Mouse (Mus musculus): ENCODE measurements around the gene Prss3. TPM values are rescaled to one million over a fixed set of nuclear protein-coding genes. Genes with fewer than 3 reads are reported as not detected.
"Not testable (repeated sequence)": the region's sequence is repeated elsewhere in the genome, so short reads cannot be mapped to it uniquely, and the experiment has no call there.

The Prss3 gene
- 110 and 114 TPM in 2 replicates for polyA plus RNA-seq (2015; fragmentation: Nextera tagmentation; extraction: Ambion mirVana)

- H3K36me3 ChIP-seq; H3K27ac ChIP-seq; ATAC-seq (ENCODE audit: insufficient read depth, low FRiP score, low read depth); H3K4me2 ChIP-seq; H3K4me3 ChIP-seq (replicated peaks); H3K9me3 ChIP-seq; H3K4me1 ChIP-seq; H3K27me3 ChIP-seq (replicated peaks); H3K9ac ChIP-seq: not testable (repeated sequence)
Observed at GRCm38 (mm10) chr6:41377578-41377977, at the start of gene Prss3. Prss3 (minus strand) TSS chr6:41377678.

GRCm38 (mm10) chr6:41392056-41392455 lies 14.6 kb upstream of the Prss3 start, which contains the start of gene Gm5771:
Gm5771 (plus strand) TSS chr6:41392356.
- not testable (repeated sequence) for H3K4me2 ChIP-seq, H3K4me1 ChIP-seq

GRCm38 (mm10) chr6:41391640-41392039 lies 14.2 kb upstream of the Prss3 start:
- H3K4me1 ChIP-seq; ATAC-seq (ENCODE audit: insufficient read depth, low FRiP score, low read depth); H3K9me3 ChIP-seq; H3K9ac ChIP-seq; H3K4me3 ChIP-seq (replicated peaks); H3K27ac ChIP-seq; H3K4me2 ChIP-seq; H3K36me3 ChIP-seq; H3K27me3 ChIP-seq (replicated peaks): not testable (repeated sequence)
- WGBS = 73% methylated on average over 1 of the region's 1 CpGs

More at GRCm38 (mm10) chr6:41392056-41392455, 14.6 kb upstream of the Prss3 start, which contains the start of gene Gm5771:
- not testable (repeated sequence) for H3K4me3 ChIP-seq (replicated peaks); H3K9me3 ChIP-seq; H3K27ac ChIP-seq; H3K36me3 ChIP-seq; ATAC-seq (ENCODE audit: insufficient read depth, low FRiP score, low read depth); H3K9ac ChIP-seq; H3K27me3 ChIP-seq (replicated peaks)

- Histone ChIP-seq H3K27me3 (replicated peaks) (no peaks in the 10 kb centered on the region), H3K9ac (no peak overlapping the region), H3K27ac (no peak overlapping the region), H3K4me2 (no peak overlapping the region), H3K4me3 (replicated peaks) (no peak overlapping the region), H3K4me1 (no peaks in the 10 kb centered on the region), H3K9me3 (no peaks in the 10 kb centered on the region), H3K36me3 (no peaks in the 10 kb centered on the region)
- 66% methylated on average over 2 of the region's 2 CpGs for WGBS
- ATAC-seq (ENCODE audit: insufficient read depth, low FRiP score, low read depth) = no peak
Observed at GRCm38 (mm10) chr6:41386781-41387180, 9.3 kb upstream of the Prss3 start.

- H3K9me3 ChIP-seq; H3K4me1 ChIP-seq; H3K4me2 ChIP-seq; H3K4me3 ChIP-seq (replicated peaks); H3K27ac ChIP-seq; H3K36me3 ChIP-seq; ATAC-seq (ENCODE audit: insufficient read depth, low FRiP score, low read depth); H3K27me3 ChIP-seq (replicated peaks); H3K9ac ChIP-seq: not testable (repeated sequence)
- WGBS = 80% methylated on average over 1 of the region's 2 CpGs
Observed at GRCm38 (mm10) chr6:41373772-41374171, 3.7 kb downstream of the Prss3 start.

- Histone ChIP-seq H3K4me3 (replicated peaks) (no peak within 1 kb of the TSS), H3K9ac (no peak within 1 kb of the TSS), H3K9me3 (no peaks in the 10 kb centered on the region), H3K36me3 (no peaks in the 10 kb centered on the region), H3K4me1 (no peaks in the 10 kb centered on the region), H3K27ac (no peak within 1 kb of the TSS), H3K27me3 (replicated peaks) (no peaks in the 10 kb centered on the region), H3K4me2 (no peak within 1 kb of the TSS)
- peak; percentile 53; the same call in 1 of the 2 replicates for ATAC-seq (ENCODE audit: insufficient read depth, low FRiP score, low read depth)
- WGBS = 71% methylated on average over 2 of the region's 2 CpGs
Observed at GRCm38 (mm10) chr6:41353932-41354331, 23.5 kb downstream of the Prss3 start, which contains the start of gene Try10. Try10 (plus strand) TSS chr6:41354105.

Other genes starting within 250 kb of the Prss3 start
- gene Try4, start 75.4 kb downstream of the Prss3 start, polyA plus RNA-seq (2015; fragmentation: Nextera tagmentation; extraction: Ambion mirVana) = 23.1 and 29.2 TPM in 2 replicates
- gene Try5, start 60.8 kb downstream of the Prss3 start, polyA plus RNA-seq (2015; fragmentation: Nextera tagmentation; extraction: Ambion mirVana) = 220 and 287 TPM in 2 replicates
- 272 and 357 TPM in 2 replicates for gene Try10, start 23.6 kb downstream of the Prss3 start, polyA plus RNA-seq (2015; fragmentation: Nextera tagmentation; extraction: Ambion mirVana)
- gene Gm5771, start 14.7 kb upstream of the Prss3 start, polyA plus RNA-seq (2015; fragmentation: Nextera tagmentation; extraction: Ambion mirVana) = 86.0 and 95.7 TPM in 2 replicates
- gene Gm10334, start 68.5 kb upstream of the Prss3 start, polyA plus RNA-seq (2015; fragmentation: Nextera tagmentation; extraction: Ambion mirVana) = 89.9 and 105 TPM in 2 replicates
- gene Prss1, start 81.3 kb upstream of the Prss3 start, polyA plus RNA-seq (2015; fragmentation: Nextera tagmentation; extraction: Ambion mirVana) = 367 and 403 TPM in 2 replicates
- 141 and 187 TPM in 2 replicates for gene Prss2, start 144.1 kb upstream of the Prss3 start, polyA plus RNA-seq (2015; fragmentation: Nextera tagmentation; extraction: Ambion mirVana)
- 9.2 and 12.0 TPM in 2 replicates for gene Ephb6, start 227.8 kb upstream of the Prss3 start, polyA plus RNA-seq (2015; fragmentation: Nextera tagmentation; extraction: Ambion mirVana)